Mouse (Mus musculus): ENCODE data around the gene Esr2.
A peak's percentile ranks its signal among the peaks of the same experiment; 100 is the strongest.

The Esr2 gene

GRCm38 (mm10) chr12:76085956-76086905 lies 90.8 kb downstream of the Esr2 start:
- DNase-seq (ENCODE audit: low read depth), result no peak

- peak; percentile 58 for DNase-seq (ENCODE audit: low read depth)
Observed at GRCm38 (mm10) chr12:76085066-76085465, 92.0 kb downstream of the Esr2 start.

- DNase-seq (ENCODE audit: low read depth), result no peak
Observed at GRCm38 (mm10) chr12:76081557-76082211, 95.4 kb downstream of the Esr2 start.

DNA sequence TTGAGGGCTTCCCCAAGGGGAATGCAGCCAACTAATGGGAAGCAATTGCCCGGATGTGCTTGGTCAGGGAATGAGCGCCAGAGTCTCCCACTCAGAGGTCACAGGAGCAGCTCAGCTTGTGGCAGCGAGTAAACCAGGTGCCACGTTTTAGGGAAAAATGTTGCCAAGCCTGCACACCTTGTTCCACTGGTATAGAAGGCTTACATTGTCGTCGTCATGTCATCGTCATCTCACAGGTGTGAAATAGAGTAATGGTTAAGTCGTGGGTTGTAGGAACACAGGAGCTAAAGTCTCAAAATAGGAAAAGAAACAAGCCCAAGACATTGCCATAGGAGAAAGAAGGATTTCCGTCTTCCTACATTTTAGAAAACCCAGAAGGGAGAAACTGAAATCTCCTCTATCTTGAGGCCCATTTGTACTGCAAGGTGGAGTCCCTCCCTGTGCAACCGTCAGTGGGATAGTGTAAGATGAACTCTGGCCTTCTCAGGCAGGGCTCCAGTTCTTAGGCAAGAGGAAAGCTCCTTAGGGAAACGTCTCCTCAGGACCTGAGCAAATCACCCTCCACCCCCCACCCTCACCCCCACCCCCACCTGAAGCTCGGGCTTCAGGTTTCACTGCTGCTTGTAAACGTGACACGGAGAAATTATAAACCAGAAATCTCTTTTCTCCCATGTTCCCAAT lies 96.0 kb downstream of the Esr2 start:
- peak; percentile 17 for DNase-seq (ENCODE audit: low read depth)

- no peak for DNase-seq (ENCODE audit: low read depth)
Observed at GRCm38 (mm10) chr12:76073981-76074380, 103.1 kb downstream of the Esr2 start.

DNA sequence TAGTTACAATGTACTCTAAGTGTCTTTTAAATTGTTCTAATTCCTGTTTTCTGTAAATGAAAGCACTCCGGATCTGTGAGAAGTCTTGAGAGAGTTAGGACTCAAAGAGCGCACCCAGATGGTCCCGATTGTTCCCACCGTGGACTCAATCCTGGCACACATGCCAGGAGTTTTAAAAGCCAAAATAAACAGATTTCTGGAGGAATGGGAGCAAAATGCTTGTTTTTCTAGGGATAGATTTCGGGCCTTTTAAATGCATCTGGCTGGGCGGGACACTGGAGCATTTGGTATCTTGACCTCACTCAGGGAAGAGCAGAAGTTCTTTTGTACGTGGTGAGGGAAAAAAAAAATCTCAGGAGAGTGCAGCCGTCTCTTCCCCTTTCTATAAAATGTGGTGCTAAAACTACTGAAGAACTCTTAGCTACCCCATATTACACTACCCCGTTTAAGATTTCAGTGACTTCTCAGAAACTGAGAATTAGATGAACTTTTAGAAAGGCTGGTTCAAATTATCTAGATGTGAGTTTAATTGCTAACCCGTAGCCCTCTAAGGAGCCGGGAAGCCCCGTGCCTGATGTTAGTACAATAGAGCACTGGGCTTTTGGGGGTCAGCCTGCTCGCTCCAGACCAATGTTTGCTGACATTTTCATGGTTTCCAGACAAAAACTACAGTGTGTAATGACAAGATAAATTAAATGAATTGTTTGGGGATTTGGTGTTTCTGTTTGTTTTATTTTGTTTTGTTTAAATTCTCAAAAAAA lies 103.8 kb downstream of the Esr2 start:
- peak; percentile 32 for DNase-seq (ENCODE audit: low read depth)

- DNase-seq (ENCODE audit: low read depth), result no peak
Observed at GRCm38 (mm10) chr12:76071935-76072849, 104.9 kb downstream of the Esr2 start.
